14 mouse cellular contexts compared by ENCODE assay signal in genomic region chr5:105801031-105801529, GRCm38 (mm10).
A peak's percentile ranks its signal among the peaks of the same experiment; 100 is the strongest.
DNase-seq lines count a peak whose midpoint lies in the region; ATAC-seq and TF ChIP-seq lines count a peak whose summit lies in the region.
"Had no signal": no experiment of that assay in that cellular context is flagged by ENCODE, and none has a peak within 500 bp of the region (broad histone marks: within the 10 kb centered on the region; RNA-seq: fewer than 3 reads in every experiment).

No protein-coding gene starts in this region.

- no peak for TF ChIP-seq CTCF in cerebellum, adult 2 months (IDR thresholded peaks at IDR 0.05; ENCODE audit: borderline replicate concordance, insufficient read depth, low read depth, low read length)

- 85% methylated on average over 10 of the region's 10 CpGs for WGBS in embryonic facial prominence, embryonic 15.5 days
- WGBS in kidney, embryonic 14.5 days: 28% methylated on average over 10 of the region's 10 CpGs
- 74% methylated on average over 10 of the region's 10 CpGs for WGBS in liver, embryonic 15.5 days (ENCODE audit: insufficient replicate concordance)
- 94% methylated on average over 10 of the region's 10 CpGs for WGBS in cerebellum, adult 2 months

- peaks cover 15% of the 10 kb centered on the region for H3K4me1 ChIP-seq in embryonic facial prominence, embryonic 15.5 days
- peaks cover 27% of the 10 kb centered on the region for H3K4me1 ChIP-seq in kidney, embryonic 14.5 days (ENCODE audit: control insufficient read depth, insufficient read depth, low read length)
- H3K4me1 ChIP-seq in liver, embryonic 15.5 days (replicated peaks): peaks cover 21% of the 10 kb centered on the region; the same call in 1 of the 2 replicates
- peaks cover 4% of the 10 kb centered on the region; the same call in 1 of the 2 replicates for H3K4me1 ChIP-seq in cerebellum, adult 2 months (ENCODE audit: control insufficient read depth, insufficient read depth, low read length)

- H3K27me3 ChIP-seq in embryonic facial prominence, embryonic 15.5 days: no peaks in the 10 kb centered on the region
- H3K27me3 ChIP-seq in kidney, embryonic 14.5 days (ENCODE audit: control insufficient read depth, insufficient read depth, low read length): no peaks in the 10 kb centered on the region
- no peaks in the 10 kb centered on the region for H3K27me3 ChIP-seq in liver, embryonic 15.5 days
- H3K27me3 ChIP-seq in cerebellum, adult 2 months (ENCODE audit: control insufficient read depth, insufficient read depth, low read length): no peaks in the 10 kb centered on the region

- H3K9ac ChIP-seq in embryonic facial prominence, embryonic 15.5 days: no peak overlapping the region
- H3K9ac ChIP-seq in kidney, embryonic 14.5 days (ENCODE audit: low read depth, low read length): no peak overlapping the region
- H3K9ac ChIP-seq in liver, embryonic 15.5 days: no peak overlapping the region

- no peak for TF ChIP-seq POLR2A in cerebellum, adult 2 months (IDR thresholded peaks at IDR 0.05; ENCODE audit: borderline replicate concordance, insufficient read depth, low read length)

- no peaks in the 10 kb centered on the region for H3K9me3 ChIP-seq in embryonic facial prominence, embryonic 15.5 days (replicated peaks)
- H3K9me3 ChIP-seq in kidney, embryonic 14.5 days (ENCODE audit: control insufficient read depth, low read length): no peaks in the 10 kb centered on the region
- no peaks in the 10 kb centered on the region for H3K9me3 ChIP-seq in liver, embryonic 15.5 days (replicated peaks)

- peak; percentile 58 for DNase-seq in kidney, adult 11 months
- DNase-seq in kidney, postnatal 25 days: no peak
- no peak for DNase-seq in gastrocnemius, adult 8-10 months (ENCODE audit: low spot score in 2 of 2)
- DNase-seq in cerebellum, adult 2 months: no peak
- DNase-seq in thymus, postnatal 25 days: no peak
- DNase-seq: cerebellum, adult 11-12 months; heart, postnatal 36 days; right cerebral cortex, postnatal 14 days; thymus, postnatal 4 days had no signal

- no peak for ATAC-seq in embryonic facial prominence, embryonic 15.5 days (ENCODE audit: insufficient number of reproducible peaks, low FRiP score, low TSS enrichment, low read depth)
- ATAC-seq in kidney, embryonic 14.5 days (ENCODE audit: low FRiP score, low TSS enrichment): peak; percentile 40; the same call in 1 of the 2 replicates
- ATAC-seq in liver, embryonic 15.5 days (ENCODE audit: insufficient read depth): peak; percentile 49; the same call in 1 of the 2 replicates

- no peak overlapping the region for H3K4me3 ChIP-seq in embryonic facial prominence, embryonic 15.5 days (replicated peaks)
- no peak overlapping the region for H3K4me3 ChIP-seq in kidney, embryonic 14.5 days (ENCODE audit: low read length)
- H3K4me3 ChIP-seq in liver, embryonic 15.5 days (replicated peaks): no peak overlapping the region
- no peak overlapping the region for H3K4me3 ChIP-seq in cerebellum, adult 2 months (replicated peaks; ENCODE audit: insufficient read depth, low read depth, low read length)
- H3K4me3 ChIP-seq: erythroblast, embryonic 14.5 days; heart, adult 2 months had no signal

- H3K4me2 ChIP-seq in embryonic facial prominence, embryonic 15.5 days (replicated peaks): no peak overlapping the region
- H3K4me2 ChIP-seq in kidney, embryonic 14.5 days (replicated peaks; ENCODE audit: low read depth, low read length): peak overlapping the region; percentile 12; the same call in 1 of the 2 replicates
- peak overlapping the region; percentile 20; the same call in 1 of the 2 replicates for H3K4me2 ChIP-seq in liver, embryonic 15.5 days

- no peaks in the 10 kb centered on the region for H3K36me3 ChIP-seq in embryonic facial prominence, embryonic 15.5 days
- no peaks in the 10 kb centered on the region; the same call in 1 of the 2 replicates for H3K36me3 ChIP-seq in kidney, embryonic 14.5 days (ENCODE audit: control insufficient read depth, insufficient read depth, low read length)
- 0 out of 2 replicates have a peak, but pooled peaks cover 3% of the 10 kb centered on the region for H3K36me3 ChIP-seq in liver, embryonic 15.5 days (replicated peaks)

- 0 out of 2 replicates have a peak overlapping the region, but pooled peaks have one; percentile 39 for H3K27ac ChIP-seq in embryonic facial prominence, embryonic 15.5 days (replicated peaks)
- H3K27ac ChIP-seq in kidney, embryonic 14.5 days (ENCODE audit: low read depth, low read length): peak overlapping the region; percentile 82
- peak overlapping the region; percentile 73 for H3K27ac ChIP-seq in liver, embryonic 15.5 days (replicated peaks)
- no peak overlapping the region for H3K27ac ChIP-seq in cerebellum, adult 2 months (ENCODE audit: insufficient read depth, low read length)
